Mouse (Mus musculus): Measurements from ENCODE around the gene Nebl. TPM values are rescaled to one million over a fixed set of nuclear protein-coding genes. Genes with fewer than 3 reads are reported as not detected.

The Nebl gene
- 100 to 1,000 TPM; 129 to 140 TPM for total RNA-seq (2021)
- long read RNA-seq, experiment 1, full-length matches to known transcripts = 30 of 50 reads
- long read RNA-seq, experiment 1, partial matches to known transcripts = 4 of 50 reads
- long read RNA-seq, experiment 1, other reads (novel, unspliced or antisense) = 16 of 50 reads
- long read RNA-seq, experiment 2, full-length matches to known transcripts = 30 of 51 reads
- long read RNA-seq, experiment 2, partial matches to known transcripts = 0 of 51 reads
- long read RNA-seq, experiment 2, other reads (novel, unspliced or antisense) = 21 of 51 reads

DNA sequence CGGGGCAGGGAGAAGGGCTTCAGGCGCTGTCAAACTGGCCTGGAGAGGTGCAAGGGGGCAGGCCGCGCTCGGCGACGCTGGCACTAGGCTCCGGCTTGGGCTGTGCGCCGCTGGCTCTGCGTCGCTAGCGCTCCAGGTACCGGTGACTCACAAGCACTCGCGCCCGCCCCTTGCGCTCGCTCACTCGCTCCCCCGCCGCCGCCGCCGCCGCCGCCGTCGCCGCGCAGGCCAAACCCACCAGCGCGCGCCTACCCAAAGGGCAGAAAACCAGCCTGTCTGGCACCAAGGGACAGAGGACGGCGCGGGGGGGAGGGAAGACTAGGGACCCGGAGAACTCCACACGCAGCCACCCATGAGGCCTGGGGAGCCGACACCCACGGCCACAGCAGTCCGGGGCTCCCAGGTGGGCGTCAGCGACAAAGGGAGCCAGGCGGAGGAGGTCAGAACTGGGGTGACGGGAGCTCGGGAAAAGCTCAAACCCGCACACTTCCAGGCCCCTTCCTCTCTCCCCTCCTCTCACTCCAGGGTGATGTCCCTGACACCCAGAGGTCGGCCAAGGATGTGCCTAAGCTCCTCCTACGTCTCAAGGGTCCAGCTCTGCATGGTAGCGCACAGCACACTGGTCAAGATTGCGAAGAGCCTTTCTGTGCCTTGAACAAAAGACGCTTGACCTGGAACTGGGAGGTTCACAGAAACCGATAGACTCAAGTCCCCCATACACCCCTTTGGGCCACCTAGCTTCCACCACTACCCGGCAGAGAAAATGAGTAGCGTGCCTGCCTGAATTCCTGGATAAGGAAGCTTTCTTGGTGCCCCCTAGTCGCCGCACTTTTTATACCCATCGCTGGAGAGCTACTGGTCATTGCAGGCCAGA, at the start of gene Nebl:
Nebl (minus strand) TSS at position 508 of the 874 bp plus-strand sequence.
- DNase-seq (ENCODE audit: low spot score in 2 of 2) = peak; percentile 62 to 68

DNA sequence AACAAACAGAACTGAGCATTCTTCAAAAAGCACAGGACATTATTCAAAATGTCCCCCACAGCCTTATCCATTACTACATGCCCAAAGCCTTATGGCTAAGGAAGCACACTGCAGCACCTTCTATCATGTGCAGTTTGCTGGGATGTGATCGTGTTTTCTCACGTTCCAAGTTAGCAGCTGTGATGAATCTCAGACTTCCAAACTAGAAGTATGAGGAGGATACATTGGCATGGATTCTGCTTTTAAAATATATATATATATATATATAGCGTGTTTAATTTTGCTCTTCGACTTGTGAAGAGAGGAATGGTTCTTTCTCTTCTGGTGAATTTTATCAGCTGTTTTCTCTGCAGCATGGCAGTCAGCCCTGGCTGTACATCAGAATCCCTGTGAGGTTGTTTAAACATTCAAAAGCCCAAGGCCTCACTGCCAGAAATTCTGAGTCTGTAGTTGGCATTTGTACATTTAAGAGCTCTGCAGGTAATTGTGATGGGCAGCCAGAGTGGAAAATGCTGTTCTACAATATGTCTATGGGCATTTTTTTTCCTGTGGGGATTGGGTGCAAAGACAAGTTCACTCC, 39.1 kb upstream of the Nebl start:
- no peak for DNase-seq (ENCODE audit: low spot score in 2 of 2)

DNA sequence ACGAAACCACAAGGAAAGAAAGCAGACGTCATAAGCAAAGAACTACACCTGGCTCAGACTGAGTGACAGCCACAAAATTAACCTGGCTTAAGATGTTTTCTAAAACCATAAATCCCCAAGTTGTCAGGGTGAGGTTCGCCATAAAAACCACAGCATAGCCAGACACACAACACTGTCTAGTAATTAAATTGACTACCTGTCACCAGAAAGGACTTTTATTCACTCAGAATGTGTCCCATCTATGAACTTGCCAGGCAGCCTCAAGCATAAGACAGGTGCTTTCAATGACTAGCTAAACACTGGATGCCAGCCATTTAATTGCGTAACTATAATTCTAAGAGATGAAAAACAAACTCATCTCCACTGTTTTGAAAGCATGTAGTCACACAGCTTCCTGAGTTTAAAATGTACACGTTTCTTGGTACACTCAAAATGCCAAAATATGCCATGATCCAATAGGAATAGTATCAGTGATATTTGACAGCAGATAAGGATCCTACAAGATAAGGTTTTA, 38.0 kb upstream of the Nebl start:
- DNase-seq (ENCODE audit: low spot score in 2 of 2) = no peak

DNA sequence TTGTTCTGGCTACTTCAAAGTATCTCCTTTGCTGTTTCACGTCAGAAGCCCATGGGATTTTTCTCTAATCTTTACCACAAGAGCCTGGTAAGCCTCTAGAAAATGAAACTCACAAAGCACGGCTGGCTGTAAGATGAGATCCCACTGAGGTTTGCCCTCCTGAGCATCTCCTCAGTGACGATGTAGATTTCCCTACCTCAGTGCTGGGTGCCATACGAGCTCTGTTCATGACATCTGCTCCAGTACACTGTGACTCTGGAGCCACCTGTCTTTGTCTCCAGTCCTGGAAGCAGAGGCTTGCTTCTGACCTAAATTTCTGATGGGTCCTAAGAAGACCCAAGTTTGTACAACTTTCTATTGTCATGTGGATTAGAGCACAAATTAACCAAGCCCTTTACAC, 25.0 kb upstream of the Nebl start:
- peak; percentile 13 to 34 for DNase-seq (ENCODE audit: low spot score in 2 of 2)

DNA sequence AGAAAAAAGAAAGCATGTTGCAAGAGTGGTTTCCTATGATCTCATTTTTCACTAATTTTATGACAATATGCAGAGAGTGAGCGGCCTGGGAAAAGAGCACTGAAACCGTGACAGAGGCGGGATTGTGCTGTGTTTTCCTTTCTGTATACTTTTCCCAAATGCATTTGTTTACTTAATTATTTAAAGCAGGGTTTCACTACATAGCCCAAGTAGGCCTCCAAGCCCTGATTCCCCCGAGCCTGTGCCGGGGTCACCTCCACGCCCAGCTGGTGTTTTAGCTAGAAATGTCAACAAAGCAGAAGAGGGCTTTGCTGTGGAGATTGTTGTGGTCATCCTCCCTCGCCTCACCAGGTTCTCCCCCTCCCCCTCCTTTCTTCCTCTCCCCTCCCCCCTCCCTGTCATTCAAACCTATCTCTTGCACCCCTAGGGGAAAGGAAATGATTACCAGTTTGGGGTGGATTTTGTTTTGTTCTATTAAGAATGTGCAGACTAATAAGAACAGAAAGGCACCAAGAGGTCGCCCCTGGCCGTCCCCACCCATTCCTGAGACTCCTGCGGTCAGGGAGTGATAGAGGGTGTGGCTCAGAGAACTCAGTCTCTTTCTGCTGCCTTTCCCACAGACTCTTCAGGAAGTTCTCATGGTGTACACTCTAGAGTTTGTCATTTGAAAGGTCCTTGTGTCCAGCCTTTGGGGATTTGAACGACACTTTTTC, 10.9 kb upstream of the Nebl start:
- DNase-seq (ENCODE audit: low spot score in 2 of 2) = no peak

DNA sequence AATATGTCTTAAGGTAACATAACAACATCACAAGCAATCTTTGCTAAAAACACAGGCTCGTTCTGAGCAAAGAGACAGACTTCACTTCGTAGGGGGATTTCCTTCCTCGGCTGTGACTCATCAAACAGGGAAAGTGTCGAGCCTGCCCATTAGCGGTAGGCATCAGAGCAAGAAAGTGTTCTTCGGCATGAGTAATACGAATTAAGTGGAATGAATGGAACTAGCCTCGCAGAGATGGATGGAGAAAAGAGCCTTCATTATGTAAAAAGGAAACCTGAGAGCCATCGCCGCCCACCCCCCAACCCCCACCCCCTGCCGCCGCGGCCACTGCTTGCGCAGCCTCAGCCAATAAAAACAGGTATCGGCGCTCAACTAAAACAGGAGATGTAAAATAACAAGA, 10.3 kb upstream of the Nebl start:
- DNase-seq (ENCODE audit: low spot score in 2 of 2) = no peak

DNA sequence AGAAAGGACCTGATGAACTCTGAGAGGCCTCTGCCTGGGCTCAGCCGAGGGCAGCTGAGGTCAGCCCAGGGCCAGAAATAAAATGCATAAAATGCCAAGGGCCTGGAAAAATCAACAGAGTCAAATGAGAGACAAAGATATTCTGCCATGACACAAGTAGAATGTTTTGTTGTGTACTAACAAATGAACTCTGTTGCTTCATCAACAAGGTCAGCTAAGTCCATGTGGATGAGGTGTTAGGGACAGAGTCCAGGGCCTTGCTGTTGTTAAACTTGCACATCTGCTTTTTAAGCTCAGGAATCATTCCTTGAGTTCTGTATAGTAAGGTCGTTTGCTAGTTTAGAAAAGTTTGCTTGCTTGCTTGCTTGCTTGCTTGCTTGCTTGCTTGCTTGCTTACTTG, 9.2 kb upstream of the Nebl start:
- DNase-seq (ENCODE audit: low spot score in 2 of 2) = no peak

DNA sequence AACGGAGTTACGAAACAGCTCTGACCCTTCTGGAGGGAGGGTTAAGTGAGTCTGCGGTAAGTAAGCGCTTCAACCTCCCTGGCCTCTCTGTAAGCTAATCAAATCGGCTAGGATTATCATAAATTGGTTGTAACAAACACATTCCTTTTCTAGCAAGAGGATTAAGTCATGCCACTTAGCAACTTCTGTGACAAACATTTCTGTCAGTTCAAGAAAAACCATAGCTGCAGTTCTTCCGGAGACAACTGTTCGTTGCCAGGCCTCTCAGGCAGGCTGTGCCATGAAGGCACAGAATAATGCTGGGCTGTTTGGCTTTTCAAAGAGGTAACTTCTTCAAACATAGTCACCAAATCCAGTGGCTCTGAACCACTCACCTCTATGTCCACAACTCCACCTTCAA, 946 bp upstream of the Nebl start:
- no peak for DNase-seq (ENCODE audit: low spot score in 2 of 2)

DNA sequence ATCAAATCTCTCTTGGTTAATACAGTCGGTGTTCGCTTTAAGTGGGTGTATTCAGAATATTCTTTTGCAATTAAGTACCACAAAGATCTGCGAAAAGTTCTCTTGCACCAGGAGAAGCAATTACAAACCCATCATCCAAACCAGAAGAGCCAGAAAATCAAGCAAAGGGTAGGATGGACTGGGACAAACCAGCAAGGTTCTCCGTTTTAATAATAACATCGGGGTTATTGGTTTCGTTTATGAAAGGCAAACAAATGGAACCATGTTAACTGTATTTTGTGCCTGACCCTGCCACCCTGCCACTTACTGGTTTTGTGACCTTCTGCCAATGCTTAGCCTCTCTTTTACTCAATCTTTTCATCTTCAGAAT, 552 bp upstream of the Nebl start:
- no peak for DNase-seq (ENCODE audit: low spot score in 2 of 2)

DNA sequence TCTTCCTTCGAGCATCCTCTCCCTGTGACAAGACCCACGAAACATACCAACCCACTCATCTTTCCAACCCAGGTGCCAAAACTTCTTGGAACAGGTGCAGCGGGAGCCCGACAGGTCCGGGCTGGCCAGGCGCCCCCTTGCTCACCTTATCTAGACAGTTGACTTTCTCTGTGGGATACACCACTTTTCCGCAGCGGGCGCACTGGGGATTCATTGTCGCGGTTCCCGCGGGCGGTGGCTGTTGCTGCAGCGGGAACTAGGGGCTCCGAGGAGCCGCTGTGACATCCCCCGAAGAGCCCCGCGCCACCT, 662 bp downstream of the Nebl start:
- DNase-seq (ENCODE audit: low spot score in 2 of 2) = no peak

DNA sequence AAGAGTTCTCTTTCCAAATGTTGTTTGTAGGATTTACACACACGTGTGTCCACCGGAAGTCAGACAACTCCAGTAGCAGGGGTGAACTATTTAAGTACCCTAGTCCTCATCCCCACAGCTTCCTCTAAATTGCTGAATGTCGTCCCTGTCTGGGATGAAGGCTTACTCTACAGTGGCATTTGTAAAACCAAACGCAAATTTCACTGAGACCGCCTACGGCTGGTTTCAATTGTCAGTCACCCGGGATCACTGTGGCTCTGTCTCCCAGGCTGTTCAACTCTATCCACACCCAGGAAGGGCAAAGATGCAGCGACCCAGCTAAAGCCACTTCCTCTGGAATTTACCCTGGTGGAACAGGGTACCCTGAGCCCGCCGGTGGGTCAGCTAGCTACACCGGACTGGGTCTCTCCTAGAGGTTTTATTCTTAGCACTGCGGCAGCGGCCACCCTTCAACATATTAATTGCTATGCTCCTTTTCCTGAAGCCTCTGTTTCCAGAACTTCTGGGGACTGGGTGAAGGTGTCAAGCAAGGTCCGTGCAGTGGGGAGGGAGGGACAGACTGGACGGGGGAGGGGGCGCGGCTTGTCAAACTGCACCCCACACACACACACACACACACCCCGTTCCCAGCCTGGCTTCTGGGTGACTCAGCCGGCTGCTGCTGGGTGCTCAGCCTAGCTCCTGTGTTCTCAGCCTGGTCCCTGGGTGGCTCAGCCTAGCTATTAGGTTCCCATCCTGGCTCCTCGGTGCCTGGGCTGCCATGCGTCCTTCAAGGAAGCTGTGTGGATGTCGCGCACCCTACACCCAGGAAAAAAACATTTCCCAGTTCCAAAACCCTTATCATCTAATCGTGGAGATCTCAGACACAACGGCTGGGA, 1.3 kb downstream of the Nebl start:
- DNase-seq (ENCODE audit: low spot score in 2 of 2) = peak; percentile 39 to 43

DNA sequence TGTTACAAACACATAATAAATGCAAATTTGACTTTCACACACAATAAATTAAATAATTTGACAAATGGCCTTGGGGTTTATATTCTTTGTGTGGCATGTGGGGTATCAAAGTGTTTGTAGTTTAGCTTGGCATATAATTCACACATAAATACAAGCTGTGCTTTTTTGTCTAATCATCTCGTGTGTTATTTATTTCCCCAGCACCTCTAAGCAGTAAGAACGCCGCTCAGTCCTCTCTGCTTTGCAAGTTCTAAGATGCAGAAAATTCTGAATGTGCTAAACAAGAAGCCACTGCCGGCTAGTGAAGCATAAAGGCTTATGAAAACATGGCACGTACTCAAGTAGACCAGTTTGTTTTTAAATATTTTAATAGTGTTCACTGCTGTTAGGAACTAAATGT, 6.9 kb downstream of the Nebl start:
- DNase-seq (ENCODE audit: low spot score in 2 of 2) = no peak

DNA sequence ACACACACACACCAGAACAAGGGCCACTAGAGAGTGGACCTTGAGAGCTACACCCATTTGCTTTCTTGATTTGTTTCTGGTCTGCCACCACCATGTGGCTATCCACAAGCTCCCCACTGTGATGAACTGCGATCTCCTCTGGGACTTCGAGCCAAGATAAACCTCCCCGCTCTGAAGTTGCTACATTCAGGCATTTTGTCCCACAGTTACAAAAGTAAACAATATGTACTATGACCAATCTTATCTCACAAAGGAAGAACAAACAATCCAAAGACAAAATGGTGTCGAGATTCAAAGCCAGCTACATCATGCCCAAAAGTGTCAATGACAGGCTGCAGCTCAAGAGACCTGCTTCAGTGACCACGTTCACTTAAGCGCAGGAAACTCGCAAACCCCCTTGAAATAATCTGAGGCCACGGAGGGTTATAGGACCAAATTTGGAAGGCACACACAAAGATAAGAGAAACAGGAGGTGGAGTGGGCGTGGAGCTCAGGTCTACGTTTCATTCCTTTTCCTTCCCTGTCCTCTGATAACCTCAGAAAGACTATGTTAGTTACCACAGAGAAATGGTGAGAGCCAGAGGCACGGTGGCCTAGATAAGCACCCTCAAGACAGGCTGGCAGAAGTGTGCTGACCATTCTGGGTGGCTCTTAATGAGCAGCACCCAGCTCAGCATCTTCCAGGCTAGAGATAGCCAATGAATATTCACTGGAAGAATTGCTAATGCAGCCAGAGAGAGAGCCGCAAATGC, 7.8 kb downstream of the Nebl start:
- no peak for DNase-seq (ENCODE audit: low spot score in 2 of 2)

DNA sequence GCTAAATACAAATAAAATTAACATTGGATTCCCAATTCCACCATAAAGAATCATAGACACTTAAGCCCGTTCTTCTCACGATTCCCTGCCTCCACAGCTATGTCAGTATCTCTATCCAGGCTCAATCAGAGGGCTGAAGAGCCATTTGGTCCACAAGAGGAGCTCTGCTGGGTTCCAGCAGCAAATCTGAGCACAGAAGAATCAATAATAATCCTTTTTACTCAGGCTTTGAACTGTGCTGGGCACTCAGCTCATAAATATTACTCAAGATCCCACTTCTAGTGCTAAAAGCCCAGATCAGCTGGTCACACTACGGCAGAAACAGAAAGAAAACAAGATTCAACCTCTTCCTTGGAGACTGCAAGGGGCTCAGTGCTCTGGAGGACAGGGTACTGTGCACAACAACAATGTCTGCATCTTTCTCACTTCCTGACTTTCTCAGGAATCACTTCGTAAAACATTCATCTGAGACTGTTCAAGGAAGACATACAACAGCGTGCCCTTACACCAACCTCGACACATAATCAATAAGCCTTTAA, 10.0 kb downstream of the Nebl start:
- DNase-seq (ENCODE audit: low spot score in 2 of 2) = no peak

DNA sequence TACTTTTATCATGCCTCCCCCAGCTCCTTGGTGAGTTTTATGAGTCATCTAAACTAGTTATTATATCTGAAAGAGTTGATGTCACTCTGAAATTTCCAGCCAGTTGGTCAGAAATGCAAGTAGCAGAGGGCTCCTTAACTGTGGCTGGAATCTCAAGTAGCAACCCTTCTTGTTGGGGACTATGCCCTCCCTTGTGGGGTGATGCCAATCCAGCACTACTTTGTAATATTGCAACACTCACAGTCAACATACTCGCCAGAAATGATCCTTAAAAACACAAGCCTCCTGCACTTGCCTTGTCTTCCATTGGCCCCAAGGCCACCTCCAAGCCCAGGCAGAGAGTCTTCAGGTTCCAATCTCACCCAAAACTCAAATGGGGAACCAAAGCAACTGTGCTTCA, 13.0 kb downstream of the Nebl start:
- no peak for DNase-seq (ENCODE audit: low spot score in 2 of 2)

DNA sequence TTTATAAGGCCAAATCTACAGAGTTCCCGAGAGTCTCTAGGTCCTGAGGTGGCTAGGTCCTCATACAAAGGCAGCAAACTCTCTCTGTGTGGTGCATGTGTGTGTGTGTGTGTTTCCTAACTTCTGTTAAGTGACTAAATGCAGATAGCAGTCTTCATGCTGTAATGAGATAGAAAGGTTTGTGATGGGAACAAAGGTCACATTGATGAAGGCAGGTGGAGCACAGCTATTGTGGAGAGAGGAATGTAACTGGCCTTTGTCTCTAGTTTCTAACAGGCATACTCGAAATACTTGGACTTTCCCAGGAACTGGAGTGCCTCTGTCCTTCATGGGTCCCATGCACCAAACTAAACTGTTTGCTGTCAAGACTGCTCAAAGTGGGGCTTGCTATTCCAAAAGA, 14.1 kb downstream of the Nebl start:
- DNase-seq (ENCODE audit: low spot score in 2 of 2) = no peak

DNA sequence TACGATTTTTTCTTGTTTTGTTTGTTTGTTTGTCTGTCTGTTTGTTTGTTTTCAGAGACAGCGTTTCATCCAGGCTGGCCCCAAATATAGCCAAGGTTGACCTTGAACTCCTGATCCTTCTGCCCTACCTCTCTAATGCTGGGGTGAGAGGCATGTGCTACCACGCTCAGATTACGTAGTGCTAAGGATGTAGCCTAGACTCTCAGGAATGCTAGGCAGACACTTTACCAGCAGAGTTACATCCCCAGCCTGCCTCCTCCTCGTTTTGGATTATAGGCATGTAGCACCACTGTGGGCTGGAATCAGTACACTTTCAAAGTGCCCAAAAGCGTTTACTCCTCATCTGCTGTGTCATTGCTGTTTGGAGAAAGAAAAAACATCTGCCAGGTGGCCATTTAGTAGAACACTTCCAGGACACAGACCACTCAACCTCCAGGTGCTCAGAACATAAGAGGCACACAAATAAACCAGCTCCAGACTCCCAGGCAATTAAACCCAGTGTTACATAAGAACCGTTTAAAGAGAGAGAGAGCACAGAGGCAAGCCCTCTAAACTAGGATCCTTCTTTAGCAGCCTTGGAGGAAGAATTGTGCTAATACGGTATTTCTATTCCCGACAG, 16.0 kb downstream of the Nebl start:
- DNase-seq (ENCODE audit: low spot score in 2 of 2) = no peak

DNA sequence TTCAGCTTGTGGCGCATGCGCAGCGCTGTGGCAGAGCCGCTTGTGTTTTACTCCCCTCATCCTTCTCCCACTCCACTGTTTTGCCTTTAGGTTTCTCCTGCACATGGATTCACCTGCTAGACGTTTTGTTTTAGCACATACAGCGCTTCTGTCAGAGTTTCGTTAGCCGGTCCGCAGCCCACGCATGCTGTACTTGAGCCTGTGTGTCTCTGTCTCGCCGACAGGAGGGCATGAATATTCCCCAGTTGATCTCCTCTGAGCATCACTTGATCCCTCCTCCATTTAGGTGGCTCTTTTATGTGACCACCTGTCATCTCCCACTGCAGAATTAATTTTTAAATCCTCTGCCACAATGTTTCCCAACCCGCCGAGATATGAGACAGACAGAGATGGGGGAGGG, 16.6 kb downstream of the Nebl start:
- DNase-seq (ENCODE audit: low spot score in 2 of 2) = no peak

DNA sequence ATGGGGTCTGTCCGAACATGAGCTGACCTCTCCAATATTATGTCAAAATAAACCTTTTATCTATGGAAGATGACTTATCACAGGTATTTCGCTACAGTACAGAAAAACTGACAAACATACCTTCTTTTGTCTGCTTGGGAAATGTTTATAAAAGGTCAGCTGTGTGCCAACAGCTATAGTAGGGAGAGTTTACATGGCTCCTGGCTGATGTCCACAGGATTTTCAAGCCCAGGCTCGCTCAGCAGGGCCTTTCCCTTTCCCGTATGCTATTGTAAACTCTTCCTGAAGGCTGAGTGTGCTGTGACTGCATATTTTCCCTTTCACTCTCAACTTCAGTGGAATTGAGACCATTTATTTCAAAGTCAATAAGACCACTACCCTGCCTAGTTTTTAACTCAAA, 17.1 kb downstream of the Nebl start:
- DNase-seq (ENCODE audit: low spot score in 2 of 2) = no peak

Data from layer of hippocampus, postnatal 14 days (tissue).